Mouse (Mus musculus): Measurements from ENCODE around the gene Lsm11. TPM values are rescaled to one million over a fixed set of nuclear protein-coding genes. Genes with fewer than 3 reads are reported as not detected.
A peak's percentile ranks its signal among the peaks of the same experiment; 100 is the strongest.

Gene Lsm11
- polyA plus RNA-seq, 1 experiment from 2014 or later = 13.6 TPM

DNA sequence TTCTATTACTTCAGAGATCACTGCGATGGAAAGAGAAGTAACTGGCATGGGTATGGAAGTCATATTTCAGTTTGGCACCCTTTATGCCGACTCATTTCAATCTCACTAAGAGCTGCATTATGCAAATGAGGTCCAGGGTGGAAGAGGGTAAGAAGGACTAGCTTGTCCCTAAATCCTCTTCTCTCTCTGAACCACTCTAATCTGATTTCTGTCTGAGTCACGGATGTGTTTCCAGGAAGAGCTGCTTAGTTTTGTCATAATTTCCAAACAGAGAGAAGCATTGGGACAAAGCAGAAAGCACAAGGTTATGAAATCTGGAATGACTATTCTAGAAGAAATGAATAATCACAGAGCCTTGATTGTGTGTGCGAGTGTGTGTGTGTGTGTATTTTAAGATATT, 22.2 kb upstream of the Lsm11 start:
- H3K4me3 ChIP-seq (replicated peaks; ENCODE audit: low read length) = no peak overlapping the region
- WGBS = 87% methylated on average over 4 of the region's 4 CpGs
- no peak for ATAC-seq
- no peaks in the 10 kb centered on the region for H3K27me3 ChIP-seq (replicated peaks; ENCODE audit: control insufficient read depth, insufficient read depth, low read length)
- no peaks in the 10 kb centered on the region for H3K36me3 ChIP-seq (ENCODE audit: control insufficient read depth, insufficient read depth)
- H3K27ac ChIP-seq (ENCODE audit: low read length) = no peak overlapping the region
- no peaks in the 10 kb centered on the region for H3K9me3 ChIP-seq (ENCODE audit: control insufficient read depth, low read length)
- no peak overlapping the region for H3K4me2 ChIP-seq (ENCODE audit: low read length)
- H3K9ac ChIP-seq (replicated peaks; ENCODE audit: low read depth, low read length) = no peak overlapping the region
- H3K4me1 ChIP-seq (replicated peaks; ENCODE audit: control insufficient read depth, insufficient read depth, low read length) = no peaks in the 10 kb centered on the region

DNA sequence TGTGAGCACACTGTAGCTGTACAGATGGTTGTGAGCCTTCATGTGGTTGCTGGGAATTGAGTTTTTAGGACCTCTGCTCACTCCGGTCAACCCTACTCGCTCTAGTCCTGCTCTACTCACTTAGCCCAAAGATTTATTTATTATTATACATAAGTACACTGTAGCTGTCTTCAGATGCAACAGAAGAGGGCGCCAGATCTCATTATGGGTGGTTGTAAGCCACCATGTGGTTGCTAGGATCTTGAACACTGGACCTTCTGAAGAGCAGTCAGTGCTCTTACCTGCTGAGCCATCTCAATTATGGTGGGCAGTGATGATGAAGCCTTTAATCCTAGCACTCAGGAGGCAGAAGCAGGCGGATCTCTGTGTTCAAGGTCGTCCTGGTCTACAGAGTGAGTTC, 15.3 kb upstream of the Lsm11 start:
- H3K4me3 ChIP-seq (replicated peaks; ENCODE audit: low read length) = no peak overlapping the region
- WGBS = 83% methylated on average over 5 of the region's 5 CpGs
- no peak overlapping the region for H3K9ac ChIP-seq (replicated peaks; ENCODE audit: low read depth, low read length)
- no peak overlapping the region for H3K27ac ChIP-seq (ENCODE audit: low read length)
- ATAC-seq = no peak
- H3K36me3 ChIP-seq (ENCODE audit: control insufficient read depth, insufficient read depth) = no peaks in the 10 kb centered on the region
- H3K4me2 ChIP-seq (ENCODE audit: low read length) = no peak overlapping the region
- H3K27me3 ChIP-seq (replicated peaks; ENCODE audit: control insufficient read depth, insufficient read depth, low read length) = no peaks in the 10 kb centered on the region
- no peaks in the 10 kb centered on the region for H3K9me3 ChIP-seq (ENCODE audit: control insufficient read depth, low read length)
- H3K4me1 ChIP-seq (replicated peaks; ENCODE audit: control insufficient read depth, insufficient read depth, low read length) = no peaks in the 10 kb centered on the region

DNA sequence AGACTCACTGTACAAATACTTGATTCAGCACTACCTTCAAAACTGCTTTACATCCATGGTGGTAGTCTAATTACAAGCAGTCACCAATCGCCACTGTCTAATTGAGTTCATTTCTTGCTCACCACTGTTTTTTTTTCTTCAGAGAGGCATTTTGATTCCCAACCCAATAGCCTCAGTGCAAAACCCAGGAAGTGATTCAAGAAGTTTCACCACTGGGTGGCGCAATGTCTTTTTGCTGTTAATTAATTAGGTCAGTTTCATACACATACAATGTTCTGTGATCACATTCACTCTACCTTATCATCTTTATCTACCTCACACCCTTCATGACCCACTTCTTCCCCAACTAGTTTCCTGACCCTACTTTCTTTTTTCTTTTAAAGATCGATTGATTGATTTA, 14.9 kb upstream of the Lsm11 start:
- Histone ChIP-seq H3K27ac (ENCODE audit: low read length) (no peak overlapping the region), H3K4me3 (replicated peaks; ENCODE audit: low read length) (no peak overlapping the region), H3K9me3 (ENCODE audit: control insufficient read depth, low read length) (no peaks in the 10 kb centered on the region), H3K9ac (replicated peaks; ENCODE audit: low read depth, low read length) (no peak overlapping the region), H3K4me2 (ENCODE audit: low read length) (no peak overlapping the region), H3K27me3 (replicated peaks; ENCODE audit: control insufficient read depth, insufficient read depth, low read length) (no peaks in the 10 kb centered on the region), H3K4me1 (replicated peaks; ENCODE audit: control insufficient read depth, insufficient read depth, low read length) (0 out of 2 replicates have a peak, but pooled peaks cover 3% of the 10 kb centered on the region), H3K36me3 (ENCODE audit: control insufficient read depth, insufficient read depth) (no peaks in the 10 kb centered on the region)
- WGBS = 82% methylated on average over 3 of the region's 3 CpGs
- no peak for ATAC-seq

DNA sequence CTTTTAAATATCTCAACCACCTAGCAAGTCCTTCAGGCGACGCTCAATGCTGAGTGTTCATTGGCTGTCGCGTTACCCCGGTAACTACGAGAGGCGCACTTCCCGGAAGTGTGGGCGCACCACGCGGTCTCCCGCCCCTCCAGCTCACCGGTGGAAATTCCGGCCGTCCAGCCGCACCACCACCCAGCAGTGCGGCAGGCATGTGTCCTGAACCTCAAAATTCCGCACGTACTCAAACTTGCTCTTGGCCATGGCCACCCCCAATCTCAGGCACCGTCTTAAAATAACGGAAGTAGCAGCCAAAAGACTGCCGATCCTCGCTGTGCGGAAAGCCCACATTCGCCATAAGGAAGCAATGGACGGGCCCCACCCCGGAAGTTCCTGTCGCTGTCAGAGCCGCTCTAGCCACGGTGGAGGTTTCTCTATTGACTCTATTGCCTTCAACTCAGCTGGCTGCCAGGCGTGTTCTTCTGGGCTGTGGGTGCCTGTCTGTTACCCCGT, 10.4 kb upstream of the Lsm11 start, which contains the start of gene Thg1l:
Gene Thg1l, minus strand, starts transcription at position 368 of the 501 bp plus-strand sequence.
- WGBS = 0% methylated on average over 32 of the region's 32 CpGs
- no peaks in the 10 kb centered on the region for H3K36me3 ChIP-seq (ENCODE audit: control insufficient read depth, insufficient read depth)
- peak within 1 kb of the TSS; percentile 57; the same call in 1 of the 2 replicates for H3K27ac ChIP-seq (ENCODE audit: low read length)
- peak within 1 kb of the TSS; percentile 67 for H3K9ac ChIP-seq (replicated peaks; ENCODE audit: low read depth, low read length)
- H3K4me1 ChIP-seq (replicated peaks; ENCODE audit: control insufficient read depth, insufficient read depth, low read length) = 0 out of 2 replicates have a peak, but pooled peaks cover 3% of the 10 kb centered on the region
- H3K4me2 ChIP-seq (ENCODE audit: low read length) = peak within 1 kb of the TSS; percentile 57
- no peaks in the 10 kb centered on the region for H3K9me3 ChIP-seq (ENCODE audit: control insufficient read depth, low read length)
- H3K27me3 ChIP-seq (replicated peaks; ENCODE audit: control insufficient read depth, insufficient read depth, low read length) = no peaks in the 10 kb centered on the region
- peak within 1 kb of the TSS; percentile 86 for H3K4me3 ChIP-seq (replicated peaks; ENCODE audit: low read length)
- ATAC-seq = peak; percentile 99

DNA sequence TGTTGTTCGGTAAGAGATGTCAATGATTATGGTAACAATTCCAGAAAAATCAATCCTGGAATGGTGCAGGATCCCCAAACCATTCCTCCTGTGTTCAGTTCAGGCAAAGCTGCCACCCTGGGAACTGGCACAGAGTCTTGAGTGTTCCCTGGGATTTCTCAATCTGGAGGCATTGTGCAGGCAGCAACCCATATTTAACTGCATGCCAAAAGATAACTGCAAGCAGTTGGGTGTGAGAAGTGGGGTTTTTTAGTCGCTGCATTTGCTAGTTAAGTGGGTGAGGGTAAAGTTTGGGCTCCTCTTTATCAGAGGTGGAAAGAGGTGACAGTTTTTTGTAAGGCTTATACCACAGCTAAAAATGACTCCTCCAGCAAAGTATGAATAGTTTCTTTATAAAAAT, 2.8 kb upstream of the Lsm11 start:
- Histone ChIP-seq H3K27ac (ENCODE audit: low read length) (no peak overlapping the region), H3K9ac (replicated peaks; ENCODE audit: low read depth, low read length) (no peak overlapping the region), H3K4me2 (ENCODE audit: low read length) (no peak overlapping the region), H3K4me1 (replicated peaks; ENCODE audit: control insufficient read depth, insufficient read depth, low read length) (peaks cover 12% of the 10 kb centered on the region), H3K36me3 (ENCODE audit: control insufficient read depth, insufficient read depth) (no peaks in the 10 kb centered on the region), H3K27me3 (replicated peaks; ENCODE audit: control insufficient read depth, insufficient read depth, low read length) (no peaks in the 10 kb centered on the region), H3K4me3 (replicated peaks; ENCODE audit: low read length) (no peak overlapping the region), H3K9me3 (ENCODE audit: control insufficient read depth, low read length) (no peaks in the 10 kb centered on the region)
- WGBS = 80% methylated on average over 2 of the region's 2 CpGs
- no peak for ATAC-seq

DNA sequence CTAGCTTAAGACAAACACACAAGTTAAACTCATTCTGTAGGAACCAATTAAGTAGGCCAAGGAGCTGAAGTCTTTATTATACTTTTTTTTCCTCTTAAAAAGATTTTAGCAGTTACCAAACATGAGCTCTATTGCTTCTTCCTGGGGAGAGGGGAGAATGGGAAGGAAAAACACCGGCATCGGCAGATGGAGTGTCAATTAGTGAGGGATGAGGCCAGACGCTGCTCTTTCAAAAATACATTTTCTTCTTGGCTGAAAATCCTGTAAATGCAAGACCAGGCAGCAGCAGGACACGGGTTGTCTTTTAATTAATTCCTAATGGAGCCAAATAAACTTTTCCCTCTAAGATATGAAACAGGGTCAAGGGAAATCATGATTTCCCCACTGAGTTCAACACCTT, 2.1 kb upstream of the Lsm11 start:
- H3K27me3 ChIP-seq (replicated peaks; ENCODE audit: control insufficient read depth, insufficient read depth, low read length) = no peaks in the 10 kb centered on the region
- no peak for ATAC-seq
- no peak overlapping the region for H3K4me3 ChIP-seq (replicated peaks; ENCODE audit: low read length)
- no peaks in the 10 kb centered on the region for H3K36me3 ChIP-seq (ENCODE audit: control insufficient read depth, insufficient read depth)
- no peaks in the 10 kb centered on the region for H3K9me3 ChIP-seq (ENCODE audit: control insufficient read depth, low read length)
- H3K4me1 ChIP-seq (replicated peaks; ENCODE audit: control insufficient read depth, insufficient read depth, low read length) = peaks cover 12% of the 10 kb centered on the region
- 63% methylated on average over 4 of the region's 4 CpGs for WGBS
- H3K9ac ChIP-seq (replicated peaks; ENCODE audit: low read depth, low read length) = no peak overlapping the region
- H3K4me2 ChIP-seq (ENCODE audit: low read length) = no peak overlapping the region
- no peak overlapping the region for H3K27ac ChIP-seq (ENCODE audit: low read length)

DNA sequence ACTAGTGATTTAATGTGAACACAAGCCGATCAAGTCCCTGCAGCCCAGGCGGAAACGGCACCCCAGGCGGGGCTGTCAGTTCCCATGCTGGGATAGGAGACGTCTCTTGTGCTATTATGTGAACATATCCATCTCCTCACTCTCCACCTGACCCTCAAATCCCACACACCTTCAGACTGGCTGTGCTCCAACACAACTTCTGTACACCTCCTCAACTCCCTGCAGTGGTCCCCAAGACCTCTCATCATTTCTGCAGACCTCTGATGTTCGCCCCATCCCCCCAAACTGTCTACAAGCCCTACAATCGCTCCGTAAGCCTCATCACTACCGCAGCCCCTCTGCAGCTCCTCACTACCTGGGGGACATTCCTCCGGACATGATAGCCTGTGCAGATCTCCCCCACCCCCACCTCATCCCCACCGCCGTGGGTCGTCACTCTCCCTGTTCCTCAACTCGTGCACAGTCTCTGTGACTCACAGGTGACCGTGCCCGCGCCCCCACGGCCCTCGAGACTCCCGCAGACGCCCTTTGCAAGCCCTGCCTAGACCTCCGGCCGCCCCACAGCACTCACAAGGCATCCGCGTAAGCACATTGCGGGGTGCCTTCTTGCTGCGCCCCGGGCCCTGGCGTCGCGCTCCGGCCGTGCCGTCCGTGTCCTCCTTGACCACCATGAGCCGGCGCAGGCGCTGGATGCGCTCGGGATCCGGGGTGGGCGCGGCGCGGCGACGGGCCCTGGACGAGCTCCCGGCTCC, 668 bp downstream of the Lsm11 start:
- no peak overlapping the region for H3K27ac ChIP-seq (ENCODE audit: low read length)
- peak overlapping the region; percentile 84 for H3K9ac ChIP-seq (replicated peaks; ENCODE audit: low read depth, low read length)
- no peaks in the 10 kb centered on the region for H3K9me3 ChIP-seq (ENCODE audit: control insufficient read depth, low read length)
- H3K27me3 ChIP-seq (replicated peaks; ENCODE audit: control insufficient read depth, insufficient read depth, low read length) = no peaks in the 10 kb centered on the region
- ATAC-seq = peak; percentile 45
- under 1% methylated on average over 48 of the region's 49 CpGs for WGBS
- no peaks in the 10 kb centered on the region for H3K36me3 ChIP-seq (ENCODE audit: control insufficient read depth, insufficient read depth)
- H3K4me2 ChIP-seq (ENCODE audit: low read length) = peak overlapping the region; percentile 87
- peaks cover 18% of the 10 kb centered on the region for H3K4me1 ChIP-seq (replicated peaks; ENCODE audit: control insufficient read depth, insufficient read depth, low read length)
- H3K4me3 ChIP-seq (replicated peaks; ENCODE audit: low read length) = peak overlapping the region; percentile 88

DNA sequence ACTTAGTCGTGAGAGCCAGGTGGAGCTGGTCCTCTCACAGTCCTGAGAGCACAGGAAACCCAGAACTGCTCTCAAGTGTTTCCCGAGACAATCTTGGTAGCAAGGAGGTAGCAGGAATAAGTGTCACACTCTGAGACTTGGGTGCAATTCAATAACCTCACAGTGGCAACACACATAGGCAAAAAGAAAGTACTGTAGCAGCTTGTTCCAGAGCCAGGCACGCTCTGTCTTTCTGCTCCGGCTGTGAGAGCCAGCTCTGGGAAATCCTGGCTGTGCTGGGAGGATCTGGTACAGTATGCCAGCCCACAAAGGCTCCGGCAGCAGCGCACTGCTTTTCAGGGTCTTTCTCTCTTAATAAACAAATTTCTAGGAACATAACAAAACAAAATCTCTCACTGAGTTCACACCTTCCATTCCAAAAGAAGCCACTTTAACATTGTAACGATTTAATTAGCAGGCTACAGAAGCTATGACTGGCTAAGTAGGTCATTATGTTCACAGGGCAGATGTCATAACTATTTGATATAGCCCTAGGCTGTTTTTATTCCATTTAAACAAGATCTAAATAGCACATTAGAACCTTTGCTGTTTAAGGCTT, 1.5 kb downstream of the Lsm11 start:
- WGBS = 24% methylated on average over 7 of the region's 7 CpGs

DNA sequence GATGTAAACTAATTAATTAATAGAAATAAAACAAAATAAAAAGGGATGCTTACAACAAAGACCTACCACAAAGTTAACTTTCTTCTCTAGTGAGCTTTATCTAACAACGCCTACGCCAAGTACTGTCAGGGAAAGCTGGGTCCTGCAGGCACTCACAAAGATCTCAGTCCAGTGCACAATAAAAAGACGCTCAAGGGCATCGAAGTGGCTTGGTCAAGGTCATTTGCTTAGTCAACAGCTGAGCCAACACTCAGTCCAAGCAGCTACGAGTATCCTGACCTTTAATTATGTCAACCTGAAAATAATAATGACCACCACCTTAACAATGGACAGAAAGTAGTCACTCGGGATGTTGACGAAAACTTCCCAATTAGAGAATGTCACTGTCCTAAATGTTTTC, 2.5 kb downstream of the Lsm11 start:
- Histone ChIP-seq H3K4me2 (ENCODE audit: low read length) (no peak overlapping the region), H3K9me3 (ENCODE audit: control insufficient read depth, low read length) (no peaks in the 10 kb centered on the region), H3K4me1 (replicated peaks; ENCODE audit: control insufficient read depth, insufficient read depth, low read length) (peaks cover 18% of the 10 kb centered on the region), H3K36me3 (ENCODE audit: control insufficient read depth, insufficient read depth) (no peaks in the 10 kb centered on the region), H3K9ac (replicated peaks; ENCODE audit: low read depth, low read length) (no peak overlapping the region), H3K27ac (ENCODE audit: low read length) (no peak overlapping the region), H3K27me3 (replicated peaks; ENCODE audit: control insufficient read depth, insufficient read depth, low read length) (no peaks in the 10 kb centered on the region), H3K4me3 (replicated peaks; ENCODE audit: low read length) (no peak overlapping the region)
- WGBS = 89% methylated on average over 7 of the region's 7 CpGs
- no peak for ATAC-seq

More for the DNA sequence above, 1.5 kb downstream of the Lsm11 start:
- no peaks in the 10 kb centered on the region for H3K36me3 ChIP-seq (ENCODE audit: control insufficient read depth, insufficient read depth)
- peak overlapping the region; percentile 88 for H3K4me3 ChIP-seq (replicated peaks; ENCODE audit: low read length)
- H3K27ac ChIP-seq (ENCODE audit: low read length) = no peak overlapping the region
- peak overlapping the region; percentile 87 for H3K4me2 ChIP-seq (ENCODE audit: low read length)
- no peaks in the 10 kb centered on the region for H3K9me3 ChIP-seq (ENCODE audit: control insufficient read depth, low read length)
- H3K9ac ChIP-seq (replicated peaks; ENCODE audit: low read depth, low read length) = peak overlapping the region; percentile 84
- ATAC-seq = peak; percentile 46
- H3K4me1 ChIP-seq (replicated peaks; ENCODE audit: control insufficient read depth, insufficient read depth, low read length) = peaks cover 18% of the 10 kb centered on the region
- H3K27me3 ChIP-seq (replicated peaks; ENCODE audit: control insufficient read depth, insufficient read depth, low read length) = no peaks in the 10 kb centered on the region
